Mouse (Mus musculus) inflammation-experienced regulatory T-cells, adult 6 months (primary cell): Measurements from ENCODE around the gene Akr1b3. TPM values are rescaled to one million over a fixed set of nuclear protein-coding genes. Genes with fewer than 3 reads are reported as not detected.

Experiments used
- polyA plus RNA-seq, 3 experiments: library from polyadenylated mRNA; unstranded; fragments of 100-300 nt; shearing (Covaris generic); gene quantifications; one replicate each; pipeline ENCODE4 v1.2.1; 2017

Gene Akr1b3
- polyA plus RNA-seq, 3 experiments from 2014 or later: 371 to 476 (median 432) TPM

Other genes with a start within 250 kb of the Akr1b3 start
- gene Slc35b4, start 140.4 kb downstream of the Akr1b3 start, polyA plus RNA-seq: 10 to 100 TPM; 28.3 to 31.6 (median 31.2) TPM
- gene Akr1b8, start 36.6 kb upstream of the Akr1b3 start, polyA plus RNA-seq: under 1 TPM in 1 of 3 experiments, not detected in 2; 0.58 TPM
- gene Akr1b10, start 66.7 kb upstream of the Akr1b3 start, polyA plus RNA-seq: 10 to 100 TPM; 42.7 to 61.2 (median 50.5) TPM
- gene Akr1b7, start 94.9 kb upstream of the Akr1b3 start, polyA plus RNA-seq: not detected
- 10 to 100 TPM; 18.5 to 29.6 (median 20.1) TPM for gene Bpgm, start 158.7 kb upstream of the Akr1b3 start, polyA plus RNA-seq